Mouse (Mus musculus): ENCODE results near the gene Pheta2. TPM values are rescaled to one million over a fixed set of nuclear protein-coding genes. Genes with fewer than 3 reads are reported as not detected.
A peak's percentile ranks its signal among the peaks of the same experiment; 100 is the strongest.

The Pheta2 gene
- polyA plus RNA-seq, 1 experiment from 2014 or later: 1.5 TPM

- H3K4me3 ChIP-seq (replicated peaks): peak overlapping the region; percentile 61
- peaks cover 9% of the 10 kb centered on the region for H3K27me3 ChIP-seq
- H3K9me3 ChIP-seq: no peaks in the 10 kb centered on the region
- peak; percentile 99 for ATAC-seq
- H3K36me3 ChIP-seq: peaks cover 33% of the 10 kb centered on the region
- H3K4me2 ChIP-seq (replicated peaks): peak overlapping the region; percentile 88
- WGBS: under 1% methylated on average over 51 of the region's 51 CpGs
- peak overlapping the region; percentile 84 for H3K27ac ChIP-seq
- peaks cover 24% of the 10 kb centered on the region for H3K4me1 ChIP-seq (replicated peaks)
- H3K9ac ChIP-seq (replicated peaks): peak overlapping the region; percentile 77
These were observed 7.2 kb downstream of the Pheta2 start for GRCm38 (mm10) chr15:82345820-82346470.

GRCm38 (mm10) chr15:82346580-82347302 is 8.0 kb downstream of the Pheta2 start:
- WGBS: 65% methylated on average over 14 of the region's 14 CpGs

GRCm38 (mm10) chr15:82347303-82347676 is 8.5 kb downstream of the Pheta2 start:
- H3K9ac ChIP-seq (replicated peaks): peak overlapping the region; percentile 77

More at GRCm38 (mm10) chr15:82346580-82347302, 8.0 kb downstream of the Pheta2 start:
- peak overlapping the region; percentile 77 for H3K9ac ChIP-seq (replicated peaks)
- H3K4me1 ChIP-seq (replicated peaks): peaks cover 24% of the 10 kb centered on the region
- peak; percentile 3; the same call in 1 of the 2 replicates for ATAC-seq
- peaks cover 5% of the 10 kb centered on the region; the same call in 1 of the 2 replicates for H3K27me3 ChIP-seq
- H3K9me3 ChIP-seq: no peaks in the 10 kb centered on the region
- peak overlapping the region; percentile 61 for H3K4me3 ChIP-seq (replicated peaks)
- peak overlapping the region; percentile 88 for H3K4me2 ChIP-seq (replicated peaks)
- peaks cover 35% of the 10 kb centered on the region for H3K36me3 ChIP-seq
- peak overlapping the region; percentile 84 for H3K27ac ChIP-seq

GRCm38 (mm10) chr15:82347852-82348251 is 9.1 kb downstream of the Pheta2 start:
- H3K9me3 ChIP-seq: no peaks in the 10 kb centered on the region
- peak overlapping the region; percentile 88 for H3K4me2 ChIP-seq (replicated peaks)
- H3K4me1 ChIP-seq (replicated peaks): peaks cover 34% of the 10 kb centered on the region
- H3K4me3 ChIP-seq (replicated peaks): no peak overlapping the region
- WGBS: 92% methylated on average over 12 of the region's 12 CpGs
- H3K9ac ChIP-seq (replicated peaks): no peak overlapping the region
- ATAC-seq: no peak
- H3K27me3 ChIP-seq: no peaks in the 10 kb centered on the region
- H3K36me3 ChIP-seq: peaks cover 35% of the 10 kb centered on the region
- no peak overlapping the region for H3K27ac ChIP-seq

More at GRCm38 (mm10) chr15:82347303-82347676, 8.5 kb downstream of the Pheta2 start:
- Histone ChIP-seq H3K4me1 (replicated peaks) (peaks cover 29% of the 10 kb centered on the region), H3K27me3 (no peaks in the 10 kb centered on the region), H3K36me3 (peaks cover 35% of the 10 kb centered on the region), H3K4me2 (replicated peaks) (peak overlapping the region; percentile 88), H3K9me3 (no peaks in the 10 kb centered on the region), H3K27ac (0 out of 2 replicates have a peak overlapping the region, but pooled peaks have one; percentile 84), H3K4me3 (replicated peaks) (peak overlapping the region; percentile 61)
- ATAC-seq: no peak
- WGBS: 85% methylated on average over 4 of the region's 4 CpGs

- H3K27ac ChIP-seq: no peak overlapping the region
- no peak overlapping the region for H3K4me3 ChIP-seq (replicated peaks)
- H3K9ac ChIP-seq (replicated peaks): no peak overlapping the region
- no peak overlapping the region for H3K4me2 ChIP-seq (replicated peaks)
- peaks cover 35% of the 10 kb centered on the region for H3K36me3 ChIP-seq
- no peak for ATAC-seq
- WGBS: 88% methylated on average over 8 of the region's 8 CpGs
- peaks cover 40% of the 10 kb centered on the region for H3K4me1 ChIP-seq (replicated peaks)
- no peaks in the 10 kb centered on the region for H3K27me3 ChIP-seq
- no peaks in the 10 kb centered on the region for H3K9me3 ChIP-seq
These were observed 9.7 kb downstream of the Pheta2 start for GRCm38 (mm10) chr15:82348258-82348998.

- Histone ChIP-seq H3K4me1 (replicated peaks) (peaks cover 41% of the 10 kb centered on the region), H3K9ac (replicated peaks) (no peak overlapping the region), H3K9me3 (no peaks in the 10 kb centered on the region), H3K4me3 (replicated peaks) (no peak overlapping the region), H3K4me2 (replicated peaks) (no peak overlapping the region), H3K27me3 (no peaks in the 10 kb centered on the region), H3K27ac (no peak overlapping the region), H3K36me3 (peaks cover 35% of the 10 kb centered on the region)
- ATAC-seq: no peak
- 89% methylated on average over 2 of the region's 2 CpGs for WGBS
These were observed 10.2 kb downstream of the Pheta2 start for GRCm38 (mm10) chr15:82348999-82349341.

DNA sequence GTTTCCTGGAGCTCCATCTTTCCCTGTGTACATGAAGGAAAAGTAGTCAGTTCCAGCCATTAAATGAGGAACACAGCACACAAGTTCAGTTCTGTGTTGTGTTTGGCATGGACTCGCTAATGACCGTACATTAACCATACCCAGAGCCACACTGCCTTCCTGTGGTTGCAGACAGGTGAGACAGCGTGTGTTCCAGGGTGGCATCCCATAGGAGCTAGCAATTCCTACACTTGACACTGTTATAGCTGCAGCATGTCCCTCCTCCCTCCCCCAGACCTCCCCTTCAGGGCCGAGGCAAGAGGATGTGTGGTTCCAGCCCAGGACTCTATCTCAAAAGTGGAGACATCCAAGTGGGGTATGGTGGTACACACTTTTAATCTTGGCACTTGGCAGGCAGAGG is 11.6 kb downstream of the Pheta2 start:
- WGBS: 94% methylated on average over 4 of the region's 4 CpGs
- no peak for ATAC-seq
- Histone ChIP-seq H3K36me3 (peaks cover 35% of the 10 kb centered on the region), H3K4me2 (replicated peaks) (no peak overlapping the region), H3K27me3 (no peaks in the 10 kb centered on the region), H3K27ac (no peak overlapping the region), H3K9ac (replicated peaks) (no peak overlapping the region), H3K4me3 (replicated peaks) (no peak overlapping the region), H3K9me3 (no peaks in the 10 kb centered on the region), H3K4me1 (replicated peaks) (peaks cover 47% of the 10 kb centered on the region)

DNA sequence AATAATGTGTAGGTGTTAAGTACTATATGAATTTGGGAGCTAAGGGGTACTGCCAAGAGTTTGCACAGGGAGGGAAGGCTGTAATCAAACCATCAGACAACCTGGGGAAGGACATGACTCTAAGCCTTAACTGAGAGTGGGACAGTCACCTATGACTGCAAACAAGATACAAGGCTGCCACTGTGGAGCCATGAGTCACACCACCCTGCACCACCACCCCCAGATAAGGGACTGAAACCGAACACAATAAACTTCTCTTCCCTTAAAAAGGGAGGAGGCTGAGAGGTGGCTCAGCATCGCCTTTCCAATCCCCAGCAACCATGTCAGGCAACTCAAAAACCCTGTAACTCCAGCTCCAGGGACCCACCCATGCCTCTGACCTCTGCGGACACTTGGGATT is 12.7 kb downstream of the Pheta2 start:
- 83% methylated on average over 3 of the region's 3 CpGs for WGBS
- H3K9me3 ChIP-seq: no peaks in the 10 kb centered on the region
- peaks cover 35% of the 10 kb centered on the region for H3K36me3 ChIP-seq
- H3K9ac ChIP-seq (replicated peaks): no peak overlapping the region; the same call in 1 of the 2 replicates
- 0 out of 2 replicates have a peak overlapping the region, but pooled peaks have one; percentile 12 for H3K4me2 ChIP-seq (replicated peaks)
- no peaks in the 10 kb centered on the region for H3K27me3 ChIP-seq
- peaks cover 46% of the 10 kb centered on the region for H3K4me1 ChIP-seq (replicated peaks)
- H3K27ac ChIP-seq: no peak overlapping the region
- no peak overlapping the region for H3K4me3 ChIP-seq (replicated peaks)
- no peak for ATAC-seq

GRCm38 (mm10) chr15:82353078-82353744 is 14.5 kb downstream of the Pheta2 start:
- Histone ChIP-seq H3K4me3 (replicated peaks) (peak overlapping the region; percentile 94), H3K27me3 (no peaks in the 10 kb centered on the region), H3K9ac (replicated peaks) (peak overlapping the region; percentile 97), H3K36me3 (peaks cover 29% of the 10 kb centered on the region), H3K9me3 (no peaks in the 10 kb centered on the region), H3K4me1 (replicated peaks) (peaks cover 28% of the 10 kb centered on the region), H3K27ac (peak overlapping the region; percentile 90; the same call in 1 of the 2 replicates), H3K4me2 (replicated peaks) (peak overlapping the region; percentile 72)
- WGBS: 35% methylated on average over 14 of the region's 14 CpGs
- ATAC-seq: no peak

GRCm38 (mm10) chr15:82353745-82354113 is 15.0 kb downstream of the Pheta2 start:
- Histone ChIP-seq H3K9me3 (no peaks in the 10 kb centered on the region), H3K36me3 (peaks cover 24% of the 10 kb centered on the region), H3K4me2 (replicated peaks) (peak overlapping the region; percentile 72), H3K4me3 (replicated peaks) (peak overlapping the region; percentile 94), H3K27ac (peak overlapping the region; percentile 90), H3K9ac (replicated peaks) (peak overlapping the region; percentile 97), H3K27me3 (no peaks in the 10 kb centered on the region), H3K4me1 (replicated peaks) (peaks cover 27% of the 10 kb centered on the region)
- ATAC-seq: no peak; the same call in none of the 2 replicates
- under 1% methylated on average over 23 of the region's 23 CpGs for WGBS

- peak within 1 kb of the TSS; percentile 90 for H3K27ac ChIP-seq
- ATAC-seq: peak; percentile 100
- peaks cover 27% of the 10 kb centered on the region for H3K4me1 ChIP-seq (replicated peaks)
- WGBS: 3% methylated on average over 57 of the region's 57 CpGs
- no peaks in the 10 kb centered on the region for H3K9me3 ChIP-seq
- peak within 1 kb of the TSS; percentile 79 for H3K4me2 ChIP-seq (replicated peaks)
- H3K4me3 ChIP-seq (replicated peaks): peak within 1 kb of the TSS; percentile 94
- H3K27me3 ChIP-seq: no peaks in the 10 kb centered on the region
- H3K36me3 ChIP-seq: peaks cover 18% of the 10 kb centered on the region
- peak within 1 kb of the TSS; percentile 97 for H3K9ac ChIP-seq (replicated peaks)
These were observed 15.6 kb downstream of the Pheta2 start, which contains the start of gene Ndufa6 for GRCm38 (mm10) chr15:82354126-82354945. Gene Ndufa6 (minus strand): TSS chr15:82354322.

Measured in midbrain, embryonic 13.5 days (tissue).